Comparison of ENCODE assay signal across 8 mouse cellular contexts in genomic region chr2:30808296-30808655, GRCm38 (mm10). TPM values are rescaled to one million over a fixed set of nuclear protein-coding genes. Genes with fewer than 3 reads are reported as not detected.
DNase-seq lines count a peak whose midpoint lies in the region; ATAC-seq and TF ChIP-seq lines count a peak whose summit lies in the region.

No protein-coding gene starts in this region.

- TF ChIP-seq POLR2A in myocyte (IDR thresholded peaks at IDR 0.05; ENCODE audit: insufficient read length, low read depth), result no peak

- no peak for ATAC-seq in kidney, embryonic 15.5 days (replicated peaks; ENCODE audit: low FRiP score)
- ATAC-seq in hindbrain, embryonic 14.5 days (ENCODE audit: low FRiP score), result no peak
- no peak for ATAC-seq in activated CD4-positive, CD25-positive, alpha-beta regulatory T cell, adult 4 months

- peaks cover 47% of the 10 kb centered on the region for H3K79me2 ChIP-seq in myocyte (ENCODE audit: control insufficient read depth, insufficient read depth)

- 3% methylated on average over 10 of the region's 10 CpGs for WGBS in kidney, embryonic 15.5 days
- WGBS in hindbrain, embryonic 14.5 days, result 5% methylated on average over 10 of the region's 10 CpGs

- no peaks in the 10 kb centered on the region for H3K9me3 ChIP-seq in kidney, embryonic 15.5 days (replicated peaks)
- no peaks in the 10 kb centered on the region for H3K9me3 ChIP-seq in hindbrain, embryonic 14.5 days (ENCODE audit: control insufficient read depth, low read length)

- peak overlapping the region; percentile 85; the same call in 1 of the 2 replicates for H3K27ac ChIP-seq in kidney, embryonic 15.5 days
- H3K27ac ChIP-seq in hindbrain, embryonic 14.5 days, result peak overlapping the region; percentile 79

- H3K36me3 ChIP-seq in kidney, embryonic 15.5 days, result peaks cover 19% of the 10 kb centered on the region
- peaks cover 10% of the 10 kb centered on the region for H3K36me3 ChIP-seq in hindbrain, embryonic 14.5 days (replicated peaks; ENCODE audit: control insufficient read depth, insufficient read depth)
- peaks cover 12% of the 10 kb centered on the region for H3K36me3 ChIP-seq in myocyte (ENCODE audit: control insufficient read depth, insufficient read depth)

- peaks cover 37% of the 10 kb centered on the region for H3K4me1 ChIP-seq in kidney, embryonic 15.5 days
- peaks cover 14% of the 10 kb centered on the region for H3K4me1 ChIP-seq in hindbrain, embryonic 14.5 days (replicated peaks; ENCODE audit: control insufficient read depth, insufficient read depth, low read length)

- peak overlapping the region; percentile 88 for H3K4me2 ChIP-seq in kidney, embryonic 15.5 days
- peak overlapping the region; percentile 93 for H3K4me2 ChIP-seq in hindbrain, embryonic 14.5 days (replicated peaks)
- peak overlapping the region; percentile 87 for H3K4me2 ChIP-seq in myocyte (ENCODE audit: low read depth)

- H3ac ChIP-seq in myocyte (ENCODE audit: control insufficient read depth, insufficient read length), result peak overlapping the region; percentile 32

- H3K27me3 ChIP-seq in kidney, embryonic 15.5 days, result no peaks in the 10 kb centered on the region
- H3K27me3 ChIP-seq in hindbrain, embryonic 14.5 days (ENCODE audit: control insufficient read depth, insufficient read depth, low read length), result no peaks in the 10 kb centered on the region
- no peaks in the 10 kb centered on the region for H3K27me3 ChIP-seq in myocyte (ENCODE audit: control insufficient read depth, insufficient read depth, insufficient read length)

- peak overlapping the region; percentile 81 for H3K4me3 ChIP-seq in kidney, embryonic 15.5 days (replicated peaks)
- H3K4me3 ChIP-seq in hindbrain, embryonic 14.5 days (replicated peaks; ENCODE audit: low read length), result peak overlapping the region; percentile 68
- peak overlapping the region; percentile 68 for H3K4me3 ChIP-seq in myocyte

- H3K9ac ChIP-seq in kidney, embryonic 15.5 days, result peak overlapping the region; percentile 91
- H3K9ac ChIP-seq in hindbrain, embryonic 14.5 days, result peak overlapping the region; percentile 87

- DNase-seq in kidney, adult 18-20 months, result no peak
- peak; percentile 62 to 67 for DNase-seq in adrenal gland, postnatal 36 days
- no peak for DNase-seq in hindbrain, embryonic 14.5 days (ENCODE audit: low spot score)
- DNase-seq in right cerebral cortex, postnatal 25 days, result no peak
- no peak for DNase-seq in layer of hippocampus, postnatal 25 days (ENCODE audit: extremely low spot score in 1 of 2, low spot score in 1 of 2)

TF ChIP-seq in myocyte, 11 proteins besides CTCF, POLR2A, EP300 and RAD21:
- no peak for TF ChIP-seq TCF12 (IDR thresholded peaks at IDR 0.05; ENCODE audit: insufficient read depth, poor library complexity, severe bottlenecking)
- TF ChIP-seq MYOG (IDR thresholded peaks at IDR 0.05; ENCODE audit: control insufficient read depth in 1 of 3, insufficient read depth in 1 of 3, insufficient read length in 2 of 3, low read depth in 2 of 3), result peak in 1 of 3 experiments; percentile 18
- TF ChIP-seq MYOD1 (IDR thresholded peaks at IDR 0.05; ENCODE audit: control insufficient read depth in 1 of 3, insufficient read length in 2 of 3, low read depth in 2 of 3), result peak in 1 of 3 experiments; percentile 14
- TF ChIP-seq TCF3 (IDR thresholded peaks at IDR 0.05; ENCODE audit: insufficient read length, low read depth), result no peak

RNA-seq across cellular contexts. Expression of gene Ntmt1, which starts 0.7 kb away (rescaled TPM):
- polyA plus RNA-seq in kidney, embryonic 15.5 days (2015; fragmentation: Nextera tagmentation; extraction: Ambion mirVana), result 82.6 and 96.6 TPM in 2 replicates
- total RNA-seq in adrenal gland, postnatal 36 days (2021), result 10 to 100 TPM; 49.6 to 52.2 TPM
- 102 and 103 TPM in 2 replicates for polyA plus RNA-seq in hindbrain, embryonic 14.5 days (2014; fragmentation: Nextera tagmentation; extraction: Ambion mirVana)
- polyA plus RNA-seq in myocyte (2012; fragmentation: generic; extraction: Trizol), result 71.2 TPM
- 10 to 100 TPM; 34.8 to 35.2 TPM for total RNA-seq in layer of hippocampus, postnatal 25 days (2021)
- polyA plus RNA-seq in activated CD4-positive, CD25-positive, alpha-beta regulatory T cell, adult 4 months (2017; shearing (Covaris generic)), result 10 to 100 TPM; 28.2 to 38.9 TPM

RNA-seq across cellular contexts. Expression of gene 1700001O22Rik, which starts 4.8 kb away (rescaled TPM):
- polyA plus RNA-seq in kidney, embryonic 15.5 days (2015; fragmentation: Nextera tagmentation; extraction: Ambion mirVana), result 3.5 TPM in 2 replicates
- total RNA-seq in adrenal gland, postnatal 36 days (2021), result 1 to 10 TPM in 1 of 2 experiments, under 1 TPM in 1; 0.99 to 2.8 TPM
- 0.87 and 2.1 TPM in 2 replicates for polyA plus RNA-seq in hindbrain, embryonic 14.5 days (2014; fragmentation: Nextera tagmentation; extraction: Ambion mirVana)
- 0.12 TPM for polyA plus RNA-seq in myocyte (2012; fragmentation: generic; extraction: Trizol)
- total RNA-seq in layer of hippocampus, postnatal 25 days (2021), result 1 to 10 TPM; 4.0 to 5.5 TPM
- polyA plus RNA-seq in activated CD4-positive, CD25-positive, alpha-beta regulatory T cell, adult 4 months (2017; shearing (Covaris generic)), result under 1 TPM; 0.73 to 0.76 TPM

RNA-seq across cellular contexts. Expression of gene Asb6, which starts 21.9 kb away (rescaled TPM):
- polyA plus RNA-seq in kidney, embryonic 15.5 days (2015; fragmentation: Nextera tagmentation; extraction: Ambion mirVana), result 35.5 and 38.3 TPM in 2 replicates
- 10 to 100 TPM; 23.9 to 27.0 TPM for total RNA-seq in adrenal gland, postnatal 36 days (2021)
- 37.6 and 39.3 TPM in 2 replicates for polyA plus RNA-seq in hindbrain, embryonic 14.5 days (2014; fragmentation: Nextera tagmentation; extraction: Ambion mirVana)
- 44.9 TPM for polyA plus RNA-seq in myocyte (2012; fragmentation: generic; extraction: Trizol)
- total RNA-seq in layer of hippocampus, postnatal 25 days (2021), result 10 to 100 TPM; 35.1 to 40.1 TPM
- 10 to 100 TPM; 27.4 to 36.2 TPM for polyA plus RNA-seq in activated CD4-positive, CD25-positive, alpha-beta regulatory T cell, adult 4 months (2017; shearing (Covaris generic))

RNA-seq across cellular contexts. Expression of gene Prrx2, which starts 26.5 kb away (rescaled TPM):
- 10.6 and 10.9 TPM in 2 replicates for polyA plus RNA-seq in kidney, embryonic 15.5 days (2015; fragmentation: Nextera tagmentation; extraction: Ambion mirVana)
- 1 to 10 TPM in 1 of 2 experiments, under 1 TPM in 1; 0.46 to 2.2 TPM for total RNA-seq in adrenal gland, postnatal 36 days (2021)
- polyA plus RNA-seq in hindbrain, embryonic 14.5 days (2014; fragmentation: Nextera tagmentation; extraction: Ambion mirVana), result 3.7 and 3.9 TPM in 2 replicates
- polyA plus RNA-seq in myocyte (2012; fragmentation: generic; extraction: Trizol), result 21.8 TPM
- 1 to 10 TPM; 1.7 to 3.3 TPM for total RNA-seq in layer of hippocampus, postnatal 25 days (2021)
- polyA plus RNA-seq in activated CD4-positive, CD25-positive, alpha-beta regulatory T cell, adult 4 months (2017; shearing (Covaris generic)), result not detected

Comparison
In these comparisons a context has a peak if more than half of its experiments do, and no peak if none do; other contexts are left out.
1. DNase-seq: peak in adrenal gland, postnatal 36 days (2 of 2); none in kidney, adult 18-20 months (single experiment), hindbrain, embryonic 14.5 days (single experiment), right cerebral cortex, postnatal 25 days (single experiment) and layer of hippocampus, postnatal 25 days (0 of 2).
2. Peak in every context shown above with its lines, with median percentiles within 50 percentile points of each other: H3K4me2 ChIP-seq and H3K4me3 ChIP-seq.